Mouse (Mus musculus): ENCODE data around the gene Uvrag. TPM values are rescaled to one million over a fixed set of nuclear protein-coding genes. Genes with fewer than 3 reads are reported as not detected.

The Uvrag gene
- total RNA-seq, 2 experiments from 2014 or later = 8.6 to 9.7 TPM

GRCm38 (mm10) chr7:99106714-99107270 is 34.1 kb downstream of the Uvrag start:
- DNase-seq = no peak
- intact Hi-C loops (cut with DNase I) = loop anchor here (5.0 kb wide), 1 partner anchor 126 kb away; no protein-coding TSS in a partner anchor

GRCm38 (mm10) chr7:99101767-99102593 is 39.0 kb downstream of the Uvrag start:
- no peak for DNase-seq
- intact Hi-C loops (cut with DNase I) = no loop called here

GRCm38 (mm10) chr7:99101076-99101475 is 39.9 kb downstream of the Uvrag start:
- intact Hi-C loops (cut with DNase I) = no loop called here
- no peak for DNase-seq

GRCm38 (mm10) chr7:99100573-99100972 is 40.4 kb downstream of the Uvrag start:
- intact Hi-C loops (cut with DNase I) = no loop called here
- DNase-seq = no peak

GRCm38 (mm10) chr7:99100087-99100486 is 40.9 kb downstream of the Uvrag start:
- no peak for DNase-seq
- intact Hi-C loops (cut with DNase I) = no loop called here

GRCm38 (mm10) chr7:99097781-99098180 is 43.2 kb downstream of the Uvrag start:
- intact Hi-C loops (cut with DNase I) = no loop called here
- DNase-seq = no peak

- intact Hi-C loops (cut with DNase I) = no loop called here
- no peak for DNase-seq
Measured at GRCm38 (mm10) chr7:99097128-99097527, 43.8 kb downstream of the Uvrag start.

- intact Hi-C loops (cut with DNase I) = no loop called here
- DNase-seq = no peak
Measured at GRCm38 (mm10) chr7:99095191-99095590, 45.8 kb downstream of the Uvrag start.

GRCm38 (mm10) chr7:99094336-99094735 is 46.6 kb downstream of the Uvrag start:
- DNase-seq = no peak
- intact Hi-C loops (cut with DNase I) = no loop called here

GRCm38 (mm10) chr7:99091915-99092645 is 48.9 kb downstream of the Uvrag start:
- DNase-seq = no peak
- intact Hi-C loops (cut with DNase I) = no loop called here

- intact Hi-C loops (cut with DNase I) = no loop called here
- no peak for DNase-seq
Measured at GRCm38 (mm10) chr7:99089716-99090115, 51.2 kb downstream of the Uvrag start.

GRCm38 (mm10) chr7:99088576-99089346 is 52.2 kb downstream of the Uvrag start:
- intact Hi-C loops (cut with DNase I) = no loop called here

GRCm38 (mm10) chr7:99087581-99087980 is 53.4 kb downstream of the Uvrag start:
- intact Hi-C loops (cut with DNase I) = no loop called here
- DNase-seq = no peak

More at GRCm38 (mm10) chr7:99088576-99089346, 52.2 kb downstream of the Uvrag start:
- no peak for DNase-seq

GRCm38 (mm10) chr7:99086646-99087443 is 54.1 kb downstream of the Uvrag start:
- intact Hi-C loops (cut with DNase I) = no loop called here

GRCm38 (mm10) chr7:99085249-99085648 is 55.7 kb downstream of the Uvrag start:
- intact Hi-C loops (cut with DNase I) = no loop called here
- DNase-seq = peak in 1 of 2 experiments; percentile 51

More at GRCm38 (mm10) chr7:99086646-99087443, 54.1 kb downstream of the Uvrag start:
- no peak for DNase-seq

- DNase-seq = no peak
- intact Hi-C loops (cut with DNase I) = loop anchor here (2.0 to 10.0 kb wide), 4 partner anchors 117 to 335 kb away; no protein-coding TSS in a partner anchor
Measured at GRCm38 (mm10) chr7:99079522-99079921, 61.4 kb downstream of the Uvrag start.

- intact Hi-C loops (cut with DNase I) = loop anchor here (2.0 to 10.0 kb wide), 4 partner anchors 116 to 334 kb away; no protein-coding TSS in a partner anchor
- no peak for DNase-seq
Measured at GRCm38 (mm10) chr7:99078805-99079204, 62.1 kb downstream of the Uvrag start.

- intact Hi-C loops (cut with DNase I) = loop anchor here (5.0 to 10.0 kb wide), 2 partner anchors 185 to 332 kb away; no protein-coding TSS in a partner anchor
- no peak for DNase-seq
Measured at GRCm38 (mm10) chr7:99077234-99077633, 63.7 kb downstream of the Uvrag start.

GRCm38 (mm10) chr7:99075101-99075500 is 65.8 kb downstream of the Uvrag start:
- intact Hi-C loops (cut with DNase I) = loop anchor here (5.0 to 10.0 kb wide), 2 partner anchors 183 to 330 kb away; no protein-coding TSS in a partner anchor
- no peak for DNase-seq
